26 mouse cellular contexts compared by ENCODE assay signal in the genomic region with DNA sequence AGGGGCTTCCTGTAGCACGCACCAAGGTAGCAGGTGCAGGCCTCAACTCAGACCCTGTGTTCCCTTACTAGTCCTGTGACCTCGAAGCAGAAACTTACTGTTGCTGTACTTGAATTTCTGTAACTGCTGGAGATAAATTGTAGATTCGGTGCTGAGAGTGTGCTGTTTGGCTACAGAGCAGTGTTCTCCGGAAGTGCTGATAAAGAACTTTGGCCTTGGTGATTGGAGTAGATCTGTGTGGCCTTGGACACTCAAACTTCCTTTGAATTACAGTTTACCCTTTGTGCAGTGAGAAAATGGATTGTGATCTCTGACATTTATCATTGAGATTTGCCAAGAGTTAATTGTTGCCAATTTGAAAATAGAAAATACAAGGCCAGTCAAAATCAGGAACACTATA. TPM values are rescaled to one million over a fixed set of nuclear protein-coding genes. Genes with fewer than 3 reads are reported as not detected.
DNase-seq lines count a peak whose midpoint lies in the region; ATAC-seq and TF ChIP-seq lines count a peak whose summit lies in the region.
"Had no signal": no experiment of that assay in that cellular context is flagged by ENCODE, and none has a peak within 500 bp of the region (broad histone marks: within the 10 kb centered on the region; RNA-seq: fewer than 3 reads in every experiment).

No protein-coding gene starts in this region.

- no peak overlapping the region for H3K9ac ChIP-seq in intestine, embryonic 16.5 days (ENCODE audit: low read depth, low read length)
- no peak overlapping the region for H3K9ac ChIP-seq in intestine, embryonic 15.5 days
- H3K9ac ChIP-seq in stomach, embryonic 16.5 days (ENCODE audit: low read length), result no peak overlapping the region
- H3K9ac ChIP-seq in stomach, postnatal 0 days (ENCODE audit: low read length), result no peak overlapping the region
- no peak overlapping the region for H3K9ac ChIP-seq in forebrain, postnatal 0 days
- H3K9ac ChIP-seq: hindbrain, embryonic 14.5 days; kidney, embryonic 15.5 days; limb, embryonic 12.5 days; liver, embryonic 13.5 days; midbrain, embryonic 12.5 days; stomach, embryonic 15.5 days had no signal

- DNase-seq in stomach, postnatal 0 days (ENCODE audit: low spot score), result no peak
- peak; percentile 22 to 58 for DNase-seq in adrenal gland, postnatal 36 days
- no peak for DNase-seq in forebrain, postnatal 0 days
- DNase-seq: cerebellum, adult 11-12 months; cerebellum, postnatal 10 days; gastrocnemius, postnatal 14 days; heart, postnatal 4 days; kidney, postnatal 4 days; liver, embryonic 13.5 days; lung, adult 2 months; retina, postnatal 1 day; right cerebral cortex, postnatal 25 days; thymus, postnatal 25 days had no signal

- TF ChIP-seq EP300 in stomach, postnatal 0 days (optimal IDR thresholded peaks at IDR 0.05), result no peak

- no peak for TF ChIP-seq CTCF in stomach, postnatal 0 days (IDR thresholded peaks at IDR 0.05; ENCODE audit: low read depth)
- no peak for TF ChIP-seq CTCF in forebrain, postnatal 0 days (IDR thresholded peaks at IDR 0.05; ENCODE audit: low read depth)

- H3K27ac ChIP-seq in intestine, embryonic 16.5 days (ENCODE audit: low read length), result 0 out of 2 replicates have a peak overlapping the region, but pooled peaks have one; percentile 19
- no peak overlapping the region for H3K27ac ChIP-seq in intestine, embryonic 15.5 days
- 0 out of 2 replicates have a peak overlapping the region, but pooled peaks have one; percentile 23 for H3K27ac ChIP-seq in stomach, embryonic 16.5 days (ENCODE audit: low read length)
- no peak overlapping the region for H3K27ac ChIP-seq in stomach, postnatal 0 days (replicated peaks)
- no peak overlapping the region for H3K27ac ChIP-seq in forebrain, postnatal 0 days (ENCODE audit: low read depth, low read length)
- H3K27ac ChIP-seq: embryonic facial prominence, embryonic 10.5 days; forebrain, embryonic 10.5 days; hindbrain, embryonic 14.5 days; kidney, embryonic 15.5 days; limb, embryonic 12.5 days; liver, embryonic 13.5 days; midbrain, embryonic 12.5 days; stomach, embryonic 15.5 days had no signal

- no peak for ATAC-seq in intestine, embryonic 16.5 days
- ATAC-seq in intestine, embryonic 15.5 days, result no peak
- ATAC-seq in stomach, embryonic 16.5 days (ENCODE audit: insufficient read depth, low FRiP score), result no peak
- ATAC-seq in stomach, postnatal 0 days (ENCODE audit: low FRiP score, low TSS enrichment), result no peak
- ATAC-seq in forebrain, postnatal 0 days, result no peak
- ATAC-seq in erythroid progenitor cell, adult 5-6 weeks (replicated peaks; ENCODE audit: low FRiP score, poor library complexity, severe bottlenecking), result no peak
- ATAC-seq: forebrain, embryonic 16.5 days; inflammation-experienced regulatory T-cells, adult 6 months had no signal

- H3K4me3 ChIP-seq in intestine, embryonic 16.5 days (ENCODE audit: low read length), result no peak overlapping the region
- no peak overlapping the region for H3K4me3 ChIP-seq in intestine, embryonic 15.5 days (replicated peaks)
- no peak overlapping the region for H3K4me3 ChIP-seq in stomach, embryonic 16.5 days (replicated peaks; ENCODE audit: low read length)
- no peak overlapping the region for H3K4me3 ChIP-seq in stomach, postnatal 0 days (ENCODE audit: low read depth, low read length)
- H3K4me3 ChIP-seq in forebrain, postnatal 0 days (ENCODE audit: low read depth, low read length), result no peak overlapping the region
- H3K4me3 ChIP-seq: embryonic facial prominence, embryonic 10.5 days; forebrain, embryonic 10.5 days; kidney, embryonic 15.5 days; limb, embryonic 12.5 days; liver, embryonic 13.5 days; midbrain, embryonic 12.5 days; stomach, embryonic 15.5 days had no signal

- H3K4me2 ChIP-seq in intestine, embryonic 16.5 days (ENCODE audit: low read depth, low read length), result no peak overlapping the region
- H3K4me2 ChIP-seq in intestine, embryonic 15.5 days (replicated peaks), result no peak overlapping the region
- no peak overlapping the region for H3K4me2 ChIP-seq in stomach, embryonic 16.5 days (ENCODE audit: low read depth, low read length)
- H3K4me2 ChIP-seq in stomach, postnatal 0 days (replicated peaks; ENCODE audit: low read depth), result no peak overlapping the region
- no peak overlapping the region for H3K4me2 ChIP-seq in forebrain, postnatal 0 days (ENCODE audit: low read depth)
- H3K4me2 ChIP-seq: hindbrain, embryonic 14.5 days; kidney, embryonic 15.5 days; limb, embryonic 12.5 days; liver, embryonic 13.5 days; midbrain, embryonic 12.5 days; stomach, embryonic 15.5 days had no signal

- H3K9me3 ChIP-seq in intestine, embryonic 16.5 days (ENCODE audit: control insufficient read depth, low read length), result no peaks in the 10 kb centered on the region
- no peaks in the 10 kb centered on the region for H3K9me3 ChIP-seq in intestine, embryonic 15.5 days
- H3K9me3 ChIP-seq in stomach, embryonic 16.5 days (replicated peaks; ENCODE audit: control insufficient read depth, low read length), result no peaks in the 10 kb centered on the region
- no peaks in the 10 kb centered on the region for H3K9me3 ChIP-seq in stomach, postnatal 0 days (ENCODE audit: control insufficient read depth, low read length)
- H3K9me3 ChIP-seq in forebrain, postnatal 0 days (ENCODE audit: low read length), result no peaks in the 10 kb centered on the region
- H3K9me3 ChIP-seq: embryonic facial prominence, embryonic 10.5 days; forebrain, embryonic 10.5 days; kidney, embryonic 15.5 days; limb, embryonic 12.5 days; liver, embryonic 13.5 days; midbrain, embryonic 12.5 days; stomach, embryonic 15.5 days had no signal

- H3K4me1 ChIP-seq in intestine, embryonic 16.5 days (ENCODE audit: control insufficient read depth, insufficient read depth, low read length), result no peaks in the 10 kb centered on the region
- no peaks in the 10 kb centered on the region for H3K4me1 ChIP-seq in intestine, embryonic 15.5 days (replicated peaks)
- H3K4me1 ChIP-seq in stomach, embryonic 16.5 days (ENCODE audit: control insufficient read depth, insufficient read depth, low read length), result no peaks in the 10 kb centered on the region
- no peaks in the 10 kb centered on the region for H3K4me1 ChIP-seq in stomach, postnatal 0 days (replicated peaks; ENCODE audit: control insufficient read depth, insufficient read depth)
- H3K4me1 ChIP-seq in forebrain, postnatal 0 days (ENCODE audit: insufficient read depth), result no peaks in the 10 kb centered on the region
- H3K4me1 ChIP-seq: embryonic facial prominence, embryonic 10.5 days; forebrain, embryonic 10.5 days; kidney, embryonic 15.5 days; limb, embryonic 12.5 days; midbrain, embryonic 12.5 days; stomach, embryonic 15.5 days had no signal

- WGBS in intestine, embryonic 16.5 days, result 76% methylated on average over 4 of the region's 4 CpGs
- 82% methylated on average over 4 of the region's 4 CpGs for WGBS in intestine, embryonic 15.5 days
- 79% methylated on average over 4 of the region's 4 CpGs for WGBS in stomach, embryonic 16.5 days
- WGBS in stomach, postnatal 0 days, result 69% methylated on average over 4 of the region's 4 CpGs
- 93% methylated on average over 4 of the region's 4 CpGs for WGBS in forebrain, postnatal 0 days

- H3K36me3 ChIP-seq in intestine, embryonic 16.5 days (ENCODE audit: control insufficient read depth, insufficient read depth, low read length), result no peaks in the 10 kb centered on the region; the same call in 1 of the 2 replicates
- 0 out of 2 replicates have a peak, but pooled peaks cover 5% of the 10 kb centered on the region for H3K36me3 ChIP-seq in intestine, embryonic 15.5 days
- no peaks in the 10 kb centered on the region for H3K36me3 ChIP-seq in stomach, embryonic 16.5 days (ENCODE audit: control insufficient read depth, insufficient read depth, low read length)
- peaks cover 11% of the 10 kb centered on the region; the same call in 1 of the 2 replicates for H3K36me3 ChIP-seq in stomach, postnatal 0 days (ENCODE audit: control insufficient read depth, insufficient read depth, low read length)
- peaks cover 18% of the 10 kb centered on the region for H3K36me3 ChIP-seq in forebrain, postnatal 0 days (ENCODE audit: insufficient read depth)

- no peaks in the 10 kb centered on the region for H3K27me3 ChIP-seq in intestine, embryonic 16.5 days (replicated peaks; ENCODE audit: control insufficient read depth, insufficient read depth, low read length)
- H3K27me3 ChIP-seq in intestine, embryonic 15.5 days (replicated peaks), result no peaks in the 10 kb centered on the region
- no peaks in the 10 kb centered on the region for H3K27me3 ChIP-seq in stomach, embryonic 16.5 days (ENCODE audit: control insufficient read depth, insufficient read depth, low read length)
- H3K27me3 ChIP-seq in stomach, postnatal 0 days (ENCODE audit: control insufficient read depth, insufficient read depth, low read length), result no peaks in the 10 kb centered on the region
- H3K27me3 ChIP-seq in forebrain, postnatal 0 days (ENCODE audit: insufficient read depth, low read length), result no peaks in the 10 kb centered on the region
- H3K27me3 ChIP-seq: kidney, embryonic 15.5 days; limb, embryonic 12.5 days; liver, embryonic 13.5 days; midbrain, embryonic 12.5 days; stomach, embryonic 15.5 days had no signal

RNA-seq across cellular contexts. Expression of gene Slc16a1, which starts 16.5 kb away (rescaled TPM):
- 48.3 and 48.8 TPM in 2 replicates for polyA plus RNA-seq in intestine, embryonic 16.5 days (2015; fragmentation: Nextera tagmentation; extraction: Ambion mirVana)
- polyA plus RNA-seq in intestine, embryonic 15.5 days (2015; fragmentation: Nextera tagmentation; extraction: Ambion mirVana), result 45.7 and 50.0 TPM in 2 replicates
- 36.6 and 36.8 TPM in 2 replicates for polyA plus RNA-seq in stomach, embryonic 16.5 days (2015; fragmentation: Nextera tagmentation; extraction: Ambion mirVana)
- 32.0 and 32.1 TPM in 2 replicates for polyA plus RNA-seq in stomach, postnatal 0 days (2015; fragmentation: Nextera tagmentation; extraction: Ambion mirVana)
- 10 to 100 TPM; 34.4 to 62.7 TPM for total RNA-seq in adrenal gland, postnatal 36 days (2021)
- 32.1 and 33.4 TPM in 2 replicates for total RNA-seq in forebrain, postnatal 0 days (2014; rRNA removed)
- polyA plus RNA-seq in forebrain, postnatal 0 days (2015; fragmentation: Nextera tagmentation; extraction: Ambion mirVana), result 17.4 and 20.2 TPM in 2 replicates
- total RNA-seq in erythroid progenitor cell, adult 5-6 weeks (2015; ENCODE audit: low replicate concordance), result 334 and 364 TPM in 2 replicates
- 431 and 500 TPM in 2 replicates for total RNA-seq in erythroid progenitor cell, adult 5-6 weeks (2017; ENCODE audit: low replicate concordance)

Comparison
In these comparisons a context has a peak if more than half of its experiments do, and no peak if none do; other contexts are left out.
1. H3K27ac ChIP-seq: peak in intestine, embryonic 16.5 days (single experiment) and stomach, embryonic 16.5 days (single experiment); none in intestine, embryonic 15.5 days (single experiment), stomach, postnatal 0 days (single experiment) and forebrain, postnatal 0 days (single experiment).
2. DNase-seq: peak in adrenal gland, postnatal 36 days (2 of 2); none in stomach, postnatal 0 days (single experiment) and forebrain, postnatal 0 days (single experiment).